Mouse (Mus musculus) brown adipose tissue, adult 24 weeks (tissue): Measurements from ENCODE around the gene Prn. TPM values are rescaled to one million over a fixed set of nuclear protein-coding genes. Genes with fewer than 3 reads are reported as not detected.

Experiments
- H3K27ac ChIP-seq: fragments of 200-500 bp; replicated peaks from 2 replicates; pipeline ENCODE4 v1.5.1; 2012; ENCODE audit warnings: low read depth, mild to moderate bottlenecking, low read length
- H3K4me1 ChIP-seq: fragments of 200-500 bp; 2 replicates; pipeline ENCODE4 v1.6.1; 2012; ENCODE audit warnings: low read length, mixed read lengths; ENCODE audit not compliant: control insufficient read depth, insufficient read depth, insufficient read length
- H3K4me3 ChIP-seq: fragments of 200-500 bp; 2 replicates; pipeline ENCODE4 v1.5.1; 2012; ENCODE audit warnings: low read depth, mild to moderate bottlenecking, low read length, moderate library complexity; ENCODE audit not compliant: insufficient read depth
- polyA plus RNA-seq: library from polyadenylated mRNA; stranded (reverse); fragments of >200 nt; gene quantifications from 2 replicates; pipeline ENCODE4 v1.2.4, GENCODE M21; 2012; ENCODE audit not compliant: missing spikeins, insufficient read depth, insufficient read length

The Prn gene
- polyA plus RNA-seq, 1 experiment, result not detected

DNA sequence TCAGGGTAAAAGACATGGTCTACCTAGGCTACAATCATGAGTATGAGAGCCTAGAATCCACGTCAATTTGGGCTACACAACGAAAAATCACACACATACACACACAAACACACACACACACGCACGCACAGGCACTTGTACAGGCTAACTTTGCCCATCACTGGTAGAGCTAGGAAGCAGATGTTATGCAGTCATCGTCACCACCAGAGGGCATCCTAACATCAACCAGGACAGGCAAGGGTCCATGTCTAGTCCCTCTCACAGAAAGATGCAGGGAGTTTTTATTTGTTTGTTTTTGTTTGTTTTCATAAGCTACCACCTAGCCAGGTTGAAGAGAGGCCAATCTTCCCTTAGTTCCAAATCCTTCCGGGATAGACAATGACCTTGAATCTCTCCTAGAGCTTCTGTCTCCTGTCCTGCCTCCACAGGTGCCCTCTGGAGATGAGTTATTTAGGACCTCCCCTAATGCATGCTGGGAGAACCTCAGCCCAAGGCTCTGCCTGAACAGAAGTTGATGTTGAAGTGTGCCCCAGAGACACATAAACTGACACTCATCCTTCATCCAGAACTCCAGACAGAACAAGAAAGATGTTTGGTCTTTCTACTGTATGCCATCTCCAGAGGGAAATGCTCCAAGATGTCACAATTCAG, 72.9 kb downstream of the Prn start:
- Histone ChIP-seq H3K27ac (no peak overlapping the region), H3K4me1 (no peaks in the 10 kb centered on the region), H3K4me3 (no peak overlapping the region)

DNA sequence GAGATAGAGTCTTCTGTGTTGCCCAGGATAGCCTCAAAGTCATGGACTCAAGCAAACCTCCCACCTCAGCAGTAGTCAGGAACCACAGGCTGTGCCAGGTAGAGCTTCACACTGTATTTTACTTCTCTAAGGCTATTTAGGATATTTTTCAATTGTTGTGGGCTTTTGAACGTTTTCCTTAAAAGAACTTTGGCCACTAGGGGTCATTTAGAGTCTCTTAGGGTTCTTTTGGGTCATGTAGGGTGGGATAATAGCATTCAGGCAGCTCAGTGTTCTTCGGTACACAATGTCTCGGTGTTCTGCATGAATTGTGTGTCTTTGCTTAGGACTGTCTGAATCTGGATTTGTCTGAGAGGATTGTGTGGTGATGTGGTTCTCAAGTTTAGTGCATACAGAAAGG, 78.2 kb downstream of the Prn start:
- H3K4me3 ChIP-seq, result no peak overlapping the region
- no peaks in the 10 kb centered on the region for H3K4me1 ChIP-seq
- no peak overlapping the region for H3K27ac ChIP-seq

DNA sequence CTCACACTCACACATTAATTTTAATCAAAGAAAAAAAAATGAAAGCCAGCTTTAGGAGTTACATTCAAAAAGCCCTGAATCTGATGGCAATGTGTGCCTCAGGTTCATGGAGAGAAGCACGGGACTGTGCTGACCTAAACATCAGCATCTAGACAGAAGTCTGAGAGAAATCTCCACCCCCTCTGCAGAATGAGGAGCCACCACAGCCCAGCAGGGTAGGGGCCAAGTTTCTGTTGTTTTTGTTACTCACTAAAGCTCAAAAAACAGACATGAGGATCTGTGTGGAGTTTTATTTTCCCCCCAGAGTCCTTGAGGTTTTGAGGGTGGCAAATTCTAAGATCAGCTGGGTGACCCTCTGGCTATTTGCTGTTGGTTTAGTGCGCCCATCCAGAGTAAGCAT, 78.8 kb downstream of the Prn start:
- H3K4me1 ChIP-seq, result no peaks in the 10 kb centered on the region
- H3K4me3 ChIP-seq, result no peak overlapping the region
- no peak overlapping the region for H3K27ac ChIP-seq

DNA sequence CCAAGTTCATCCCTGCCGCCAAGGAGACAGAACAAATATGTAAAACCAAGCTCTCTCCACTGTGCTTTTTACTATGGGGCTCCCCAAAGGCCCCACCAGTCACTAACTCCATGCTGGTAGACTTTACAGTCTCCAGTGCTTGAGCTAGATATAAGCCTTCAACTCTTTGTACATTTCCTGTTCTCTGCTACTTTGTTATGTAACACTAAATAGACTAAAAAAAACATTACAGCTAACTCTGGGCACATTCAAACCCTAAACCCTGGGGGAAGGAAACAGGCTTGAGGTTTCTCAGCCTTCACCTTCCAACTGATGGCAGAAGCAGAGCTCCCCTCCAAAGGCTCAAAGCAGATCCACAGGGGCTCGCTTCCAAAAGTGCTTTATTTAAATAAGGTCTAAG, 82.7 kb downstream of the Prn start:
- H3K4me3 ChIP-seq, result no peak overlapping the region
- no peak overlapping the region for H3K27ac ChIP-seq
- no peaks in the 10 kb centered on the region for H3K4me1 ChIP-seq

DNA sequence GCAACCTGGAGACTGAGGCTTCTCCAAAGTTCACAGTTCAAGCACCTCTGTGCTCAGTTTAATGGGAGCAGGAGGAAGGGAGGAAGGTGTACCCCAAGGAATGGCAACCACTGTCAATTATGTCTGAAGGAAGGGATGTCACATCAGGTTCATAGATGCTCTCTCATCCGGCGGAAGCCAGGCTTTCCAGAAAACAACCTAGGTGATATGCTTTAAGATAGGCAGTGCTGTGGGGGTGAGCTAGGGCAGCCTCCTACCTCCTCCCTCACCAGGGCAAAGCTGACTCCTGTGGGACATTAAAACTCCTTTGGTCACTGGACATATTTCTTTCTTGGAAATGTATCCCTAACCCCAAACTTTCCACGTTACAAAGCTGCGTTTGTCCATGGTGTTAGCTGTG, 83.4 kb downstream of the Prn start:
- Histone ChIP-seq H3K4me1 (no peaks in the 10 kb centered on the region), H3K27ac (no peak overlapping the region)

DNA sequence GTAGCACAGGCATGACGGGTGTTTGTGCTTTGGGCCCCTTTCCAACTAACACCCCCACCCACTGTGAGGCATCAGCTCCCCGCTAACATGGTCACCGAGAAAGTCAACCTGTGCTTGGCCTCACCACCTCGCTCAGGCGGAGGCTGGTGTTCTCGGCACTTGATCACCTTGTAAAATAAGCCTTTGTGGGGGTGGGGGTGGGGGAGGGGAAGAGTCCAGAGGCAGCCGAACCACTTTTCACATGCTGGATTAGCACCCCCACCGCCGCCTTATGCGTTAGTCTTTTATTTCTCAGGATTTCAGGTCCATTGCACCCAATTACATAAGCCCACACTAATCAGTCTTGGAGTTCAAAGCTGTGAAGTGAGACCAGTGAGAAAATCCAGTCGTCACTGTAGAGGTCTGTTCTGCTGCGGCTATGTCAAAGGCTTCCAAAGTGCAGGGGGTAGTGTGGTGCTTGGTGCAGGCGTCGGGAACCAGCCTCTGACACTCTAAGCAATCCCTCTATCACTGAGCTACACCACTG, 83.9 kb downstream of the Prn start:
- H3K27ac ChIP-seq, result no peak overlapping the region
- H3K4me1 ChIP-seq, result no peaks in the 10 kb centered on the region
- H3K4me3 ChIP-seq, result no peak overlapping the region

More for the DNA sequence above, 83.4 kb downstream of the Prn start:
- H3K4me3 ChIP-seq, result no peak overlapping the region

DNA sequence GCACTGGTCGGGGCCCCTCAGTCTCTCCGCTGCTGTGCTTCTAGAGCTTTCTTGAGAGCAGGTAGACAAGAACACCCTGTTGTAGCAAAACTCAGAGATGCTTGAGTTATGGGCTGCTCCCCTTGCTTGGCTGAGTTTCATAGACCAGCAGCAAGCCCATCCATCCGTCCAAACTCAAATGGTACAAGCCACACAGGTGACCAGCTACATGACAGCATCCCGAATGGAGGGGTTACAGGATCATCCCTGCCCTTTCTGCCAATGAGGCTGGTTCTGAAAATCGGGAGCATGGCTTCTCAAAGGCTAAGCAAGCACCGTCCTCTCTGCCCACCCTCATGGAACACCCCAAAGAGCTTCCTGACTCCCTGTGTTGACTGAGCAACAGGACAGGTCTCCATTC, 85.2 kb downstream of the Prn start:
- H3K4me3 ChIP-seq, result no peak overlapping the region
- H3K27ac ChIP-seq, result no peak overlapping the region
- no peaks in the 10 kb centered on the region for H3K4me1 ChIP-seq

DNA sequence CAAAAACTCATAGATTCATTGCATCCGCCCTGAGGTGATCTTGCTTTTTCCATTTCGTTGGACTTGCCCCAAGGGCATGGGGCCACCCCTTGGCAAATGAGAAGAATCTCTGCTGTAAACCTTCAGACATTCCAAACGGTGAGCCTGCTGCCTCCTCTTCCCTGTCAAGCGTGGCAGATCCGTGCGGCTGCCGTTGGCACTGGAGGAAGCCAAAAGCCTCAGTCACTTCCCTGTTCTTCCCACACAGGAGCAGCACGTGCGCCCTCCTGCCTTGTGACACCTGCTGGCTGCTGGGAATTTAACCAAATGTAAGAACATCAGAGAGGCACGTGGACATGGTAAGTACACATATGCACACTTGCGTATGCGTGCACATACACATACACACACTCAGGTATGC, 86.0 kb downstream of the Prn start:
- Histone ChIP-seq H3K4me1 (no peaks in the 10 kb centered on the region), H3K4me3 (no peak overlapping the region), H3K27ac (no peak overlapping the region)

DNA sequence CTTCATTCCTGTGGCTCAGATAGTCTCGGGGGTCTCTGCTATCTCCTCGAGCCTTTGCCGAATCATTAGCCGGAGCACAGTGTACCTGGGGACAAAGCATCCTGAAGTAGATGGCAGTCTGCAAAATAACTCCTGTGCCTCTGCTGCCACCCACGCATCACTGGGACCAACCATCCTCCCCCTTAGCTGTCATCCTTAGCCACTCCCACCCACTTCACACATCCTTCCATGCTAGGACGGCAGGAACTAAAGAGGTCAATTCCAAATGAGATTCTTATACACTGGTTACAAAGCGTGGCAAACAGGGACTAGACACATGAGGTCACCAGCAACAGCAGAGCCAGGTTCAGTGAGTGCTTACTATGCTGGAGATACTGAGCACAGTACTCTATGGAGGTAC, 86.6 kb downstream of the Prn start:
- H3K4me3 ChIP-seq, result no peak overlapping the region
- H3K4me1 ChIP-seq, result no peaks in the 10 kb centered on the region

DNA sequence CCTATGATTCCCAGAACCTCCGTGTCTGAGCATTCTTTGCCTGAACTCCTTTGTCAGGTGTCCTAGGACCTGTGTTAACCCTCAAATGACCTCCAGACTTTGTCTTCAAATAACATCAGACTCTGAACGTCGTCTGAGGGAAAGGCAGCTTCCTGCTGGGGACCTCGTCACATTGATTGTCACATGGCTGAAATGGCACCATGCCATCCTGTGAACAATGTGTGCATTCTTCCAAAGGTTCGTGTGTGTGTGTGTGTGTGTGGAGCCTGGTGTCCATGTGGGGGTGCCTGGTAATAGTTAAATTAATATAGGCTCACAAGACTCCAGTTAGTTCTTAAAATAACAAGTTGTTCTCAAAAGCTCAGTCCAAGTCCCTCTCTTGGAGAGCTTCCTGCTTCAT, 87.6 kb downstream of the Prn start:
- Histone ChIP-seq H3K27ac (no peak overlapping the region), H3K4me1 (no peaks in the 10 kb centered on the region), H3K4me3 (no peak overlapping the region)

More for the DNA sequence above, 86.6 kb downstream of the Prn start:
- no peak overlapping the region for H3K27ac ChIP-seq

DNA sequence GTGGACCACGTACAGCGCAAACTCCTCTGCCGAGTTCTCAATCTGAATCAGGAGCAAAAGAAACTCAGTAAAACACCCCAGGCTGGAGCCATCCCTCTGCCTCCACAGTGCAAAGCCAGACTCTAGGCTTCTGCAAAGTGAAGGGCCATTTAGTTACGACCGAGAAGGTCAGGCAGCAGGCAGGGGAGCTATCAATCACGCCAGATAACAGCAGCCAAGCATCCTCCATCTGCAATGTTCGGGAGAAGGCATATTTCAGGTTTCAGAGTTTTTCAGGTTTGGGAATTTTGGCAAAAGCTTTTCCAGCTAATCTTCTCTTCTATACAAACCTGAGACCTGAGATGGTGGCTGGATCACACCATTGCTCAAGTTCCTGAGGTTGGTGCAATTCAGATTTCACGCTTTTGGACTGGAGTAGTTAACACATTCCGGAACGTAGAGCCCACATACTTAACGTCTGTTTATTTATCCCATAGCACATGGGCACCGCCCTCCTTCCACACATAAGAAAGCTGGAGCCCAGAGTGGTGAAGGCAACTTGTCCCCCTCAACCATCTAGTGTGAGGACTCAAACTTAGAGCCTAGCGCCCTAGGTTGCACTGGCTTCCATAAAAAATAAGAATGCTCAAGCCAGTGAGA, 92.1 kb downstream of the Prn start:
- H3K4me1 ChIP-seq, result peaks cover 1% of the 10 kb centered on the region; the same call in 1 of the 2 replicates
- no peak overlapping the region for H3K27ac ChIP-seq
- no peak overlapping the region for H3K4me3 ChIP-seq

DNA sequence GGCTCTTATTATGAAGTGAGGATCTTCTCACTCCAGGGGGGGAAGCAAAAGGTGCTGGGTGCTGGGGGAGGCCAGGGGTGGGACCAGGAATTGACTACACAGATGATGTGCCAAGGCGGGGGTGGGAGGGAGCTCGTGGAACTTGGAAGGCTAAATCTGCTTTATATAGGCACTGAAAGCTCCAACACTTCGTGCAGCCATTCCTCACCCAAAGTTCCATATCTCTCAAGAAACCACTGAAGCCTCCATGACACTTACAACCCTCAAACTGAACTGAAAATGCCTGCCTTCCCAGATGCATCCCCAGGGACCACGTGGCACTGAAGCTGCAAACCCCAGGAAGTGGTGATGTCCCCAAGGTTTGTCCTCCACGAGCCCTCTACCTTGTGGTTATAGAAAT, 94.2 kb downstream of the Prn start:
- H3K27ac ChIP-seq, result no peak overlapping the region
- no peak overlapping the region for H3K4me3 ChIP-seq
- H3K4me1 ChIP-seq, result peaks cover 6% of the 10 kb centered on the region; the same call in 1 of the 2 replicates

DNA sequence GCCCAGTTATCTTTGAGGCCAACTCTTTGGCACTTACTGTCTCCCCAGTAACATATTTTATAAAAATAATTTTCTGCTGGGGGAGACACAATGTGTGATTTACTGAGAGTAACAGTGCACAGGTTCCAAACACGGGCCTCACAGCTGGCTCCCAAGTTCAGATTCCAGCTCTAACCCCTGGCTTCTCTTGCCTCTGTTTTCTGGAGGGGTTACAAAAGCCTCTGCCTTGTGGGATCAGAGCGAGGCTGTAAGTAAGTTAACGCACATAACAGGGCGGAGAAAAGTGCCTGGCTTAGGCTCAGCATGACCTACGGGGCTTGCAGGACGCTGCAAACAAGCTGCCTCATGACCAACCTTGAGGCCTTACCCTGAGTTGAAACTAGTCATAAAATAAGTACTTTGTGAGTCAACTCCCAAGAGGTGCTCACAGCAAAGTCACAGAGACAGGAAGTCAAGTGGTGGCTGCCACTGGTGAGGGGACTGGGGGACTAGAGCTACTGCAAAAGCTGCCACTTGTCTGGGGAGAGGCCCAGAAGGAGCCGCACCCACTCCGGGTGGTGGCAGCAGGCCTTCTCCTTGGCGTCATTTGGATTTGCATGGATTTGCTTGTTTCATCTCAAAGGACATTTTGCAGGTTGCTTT, 94.9 kb downstream of the Prn start:
- Histone ChIP-seq H3K27ac (peak overlapping the region; percentile 68; the same call in 1 of the 2 replicates), H3K4me1 (peaks cover 6% of the 10 kb centered on the region; the same call in 1 of the 2 replicates), H3K4me3 (no peak overlapping the region)

DNA sequence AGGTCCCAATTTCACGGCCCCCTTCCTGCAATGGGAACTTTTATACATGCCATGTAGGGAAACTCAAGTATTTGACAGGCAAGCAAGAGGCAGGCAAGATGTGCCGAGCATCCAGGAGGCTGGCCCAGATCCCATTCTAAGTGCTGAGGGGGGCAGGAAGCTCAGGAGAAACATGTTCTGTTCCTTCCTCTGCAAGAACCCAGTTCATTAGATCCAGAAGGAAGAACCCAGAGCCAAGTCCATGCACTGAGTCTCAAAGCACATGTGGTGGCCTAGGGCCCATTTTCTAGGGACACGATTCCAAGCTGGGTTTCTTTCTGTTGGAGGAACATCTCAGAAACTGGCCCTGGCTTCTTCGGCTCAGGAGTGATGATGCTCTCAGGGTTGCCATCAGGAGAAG, 95.7 kb downstream of the Prn start:
- no peak overlapping the region for H3K4me3 ChIP-seq
- peaks cover 6% of the 10 kb centered on the region; the same call in 1 of the 2 replicates for H3K4me1 ChIP-seq
- peak overlapping the region; percentile 68 for H3K27ac ChIP-seq
